Mouse (Mus musculus) stomach, embryonic 14.5 days (tissue): ENCODE data around the gene Zfyve21. TPM values are rescaled to one million over a fixed set of nuclear protein-coding genes. Genes with fewer than 3 reads are reported as not detected.

Experiments used
- ATAC-seq: fragments of 200-750 bp; cut with Nextera tagmentation; 2 replicates; pipeline ENCODE4 v1.8.0; 2017; ENCODE audit warnings: low read depth, moderate TSS enrichment; ENCODE audit not compliant: insufficient number of reproducible peaks, insufficient read depth, low FRiP score
- H3K27ac ChIP-seq: fragments of 300-500 bp; sonication (generic); 2 replicates; pipeline ENCODE4 v1.5.1; 2014; ENCODE audit warnings: mild to moderate bottlenecking, low read length, moderate library complexity, mixed read lengths
- H3K27me3 ChIP-seq: fragments of 300-500 bp; sonication (generic); 2 replicates; pipeline ENCODE4 v1.6.1; 2014; ENCODE audit warnings: low read length, control low read depth, mixed read lengths; ENCODE audit not compliant: control insufficient read depth, insufficient read depth
- H3K36me3 ChIP-seq: fragments of 300-500 bp; sonication (generic); 2 replicates; pipeline ENCODE4 v1.6.1; 2014; ENCODE audit warnings: mild to moderate bottlenecking, control low read depth, low read length, moderate library complexity, mixed read lengths; ENCODE audit not compliant: control insufficient read depth, insufficient read depth
- H3K4me1 ChIP-seq: fragments of 300-500 bp; sonication (generic); 2 replicates; pipeline ENCODE4 v1.6.1; 2014; ENCODE audit warnings: low read length, control low read depth, mixed read lengths; ENCODE audit not compliant: control insufficient read depth, insufficient read depth
- H3K4me2 ChIP-seq: fragments of 300-500 bp; sonication (generic); replicated peaks from 2 replicates; pipeline ENCODE4 v1.6.1; 2014; ENCODE audit warnings: low read depth, low read length, control low read depth
- H3K4me3 ChIP-seq: fragments of 300-500 bp; sonication (generic); 2 replicates; pipeline ENCODE4 v1.5.1; 2014; ENCODE audit warnings: low read depth, low read length, control low read depth
- H3K9ac ChIP-seq: fragments of 300-500 bp; sonication (generic); replicated peaks from 2 replicates; pipeline ENCODE4 v1.6.1; 2014; ENCODE audit warnings: low read depth, mild to moderate bottlenecking, control low read depth, low read length, moderate library complexity, mixed read lengths
- H3K9me3 ChIP-seq: fragments of 300-500 bp; sonication (generic); 2 replicates; pipeline ENCODE4 v1.6.1; 2016; ENCODE audit warnings: low read depth, low read length, control low read depth; ENCODE audit not compliant: control insufficient read depth
- WGBS: fragments of 180-500 bp; shearing (Covaris S2); extraction: QIAGEN DNeasy Blood & Tissue Kit; methylation state at CpG from one replicate; pipeline ENCODE4 v1.1.7; 2014; 5-methylcytosine and 5-hydroxymethylcytosine counted together
- polyA plus RNA-seq: library from polyadenylated mRNA; unstranded; fragments of >200 nt; fragmentation: Nextera tagmentation; extraction: Ambion mirVana; gene quantifications from 2 replicates; pipeline ENCODE4 v1.2.1, GENCODE M21; 2014

Zfyve21 gene
- polyA plus RNA-seq, 1 experiment from 2014 or later, result 129 TPM

DNA sequence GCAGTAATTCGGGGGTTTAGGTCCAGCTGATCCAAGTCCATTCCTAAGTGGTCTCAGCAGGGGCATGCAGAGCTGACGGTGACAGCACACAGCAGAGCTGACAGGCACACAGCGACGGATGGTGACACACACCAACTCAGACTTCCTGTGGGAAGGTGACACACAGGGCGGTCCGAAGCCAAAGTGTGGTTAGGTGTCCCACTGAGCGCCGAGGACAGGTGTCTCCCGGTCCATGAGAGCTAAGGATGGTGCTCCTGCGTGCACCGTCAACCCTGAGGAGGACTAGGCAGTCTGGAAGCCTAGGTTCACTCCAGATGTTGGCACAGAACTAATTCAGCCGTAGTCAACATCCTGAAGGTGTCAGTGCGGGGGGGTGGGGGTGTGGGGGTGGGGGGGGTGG lies 1.9 kb upstream of the Zfyve21 start:
- WGBS, result 90% methylated on average over 13 of the region's 13 CpGs
- H3K4me2 ChIP-seq, result no peak overlapping the region
- no peaks in the 10 kb centered on the region for H3K9me3 ChIP-seq
- no peaks in the 10 kb centered on the region for H3K27me3 ChIP-seq
- H3K27ac ChIP-seq, result no peak overlapping the region
- H3K9ac ChIP-seq, result no peak overlapping the region
- H3K4me3 ChIP-seq, result no peak overlapping the region
- peaks cover 14% of the 10 kb centered on the region for H3K36me3 ChIP-seq
- no peak for ATAC-seq
- H3K4me1 ChIP-seq, result peaks cover 35% of the 10 kb centered on the region

DNA sequence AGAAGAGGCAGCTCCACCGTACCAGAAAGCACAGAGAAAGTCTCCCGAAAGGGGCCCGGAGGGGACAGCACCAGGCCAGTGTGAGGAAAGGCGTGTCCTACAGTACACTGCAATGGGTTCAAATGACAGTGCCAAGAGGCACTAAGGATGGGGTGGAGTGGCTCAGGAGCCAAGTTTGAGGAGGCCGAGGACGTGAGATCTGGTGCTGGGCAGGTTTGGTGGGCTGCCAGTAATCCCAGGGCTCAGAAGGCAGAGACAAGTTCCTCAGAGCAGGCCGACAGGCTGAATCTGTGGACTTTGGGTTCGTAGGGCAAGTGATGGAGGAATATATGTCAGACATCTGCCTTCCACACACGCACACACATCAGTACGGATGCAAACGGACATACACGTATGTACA lies 1.4 kb upstream of the Zfyve21 start:
- H3K4me3 ChIP-seq, result peak overlapping the region; percentile 69
- no peak overlapping the region for H3K27ac ChIP-seq
- H3K9me3 ChIP-seq, result no peaks in the 10 kb centered on the region
- H3K4me2 ChIP-seq, result peak overlapping the region; percentile 82
- peak overlapping the region; percentile 46 for H3K9ac ChIP-seq
- peaks cover 11% of the 10 kb centered on the region for H3K36me3 ChIP-seq
- 67% methylated on average over 12 of the region's 12 CpGs for WGBS
- H3K27me3 ChIP-seq, result no peaks in the 10 kb centered on the region
- peaks cover 37% of the 10 kb centered on the region for H3K4me1 ChIP-seq
- no peak for ATAC-seq

DNA sequence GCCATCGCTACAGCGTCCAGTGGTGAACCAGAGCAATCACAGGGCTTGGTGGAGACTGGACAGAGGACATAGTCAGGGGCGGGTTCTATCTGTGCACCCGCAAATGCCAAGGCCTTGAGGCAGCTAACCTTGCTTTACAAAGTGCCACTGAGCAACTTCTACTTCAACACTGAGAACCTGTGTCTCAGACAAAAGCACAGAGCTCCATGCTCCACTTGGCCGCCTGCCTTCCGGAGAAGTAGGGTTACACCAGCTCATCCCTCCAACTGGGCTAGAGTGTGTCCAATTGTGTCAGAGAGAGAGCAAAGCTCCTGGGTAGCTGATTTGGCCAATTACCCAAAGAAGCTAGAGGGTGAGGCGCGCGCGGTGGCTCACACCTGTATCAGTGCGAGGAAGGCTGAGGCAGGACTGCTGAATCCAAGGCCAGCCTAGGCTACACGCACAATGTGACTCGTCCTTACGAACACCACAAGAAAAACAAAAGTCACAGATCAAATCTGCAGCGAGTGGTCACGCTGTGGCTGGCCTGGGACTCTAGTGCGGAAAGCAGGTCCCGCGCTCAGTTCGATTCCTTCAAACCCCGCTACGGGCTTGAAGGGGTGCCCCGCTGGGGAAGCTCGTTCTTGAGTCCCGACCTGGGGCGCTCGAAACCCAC lies 732 bp upstream of the Zfyve21 start:
- H3K9me3 ChIP-seq, result no peaks in the 10 kb centered on the region
- peak overlapping the region; percentile 46 for H3K9ac ChIP-seq
- peak overlapping the region; percentile 82 for H3K4me2 ChIP-seq
- no peak for ATAC-seq
- H3K27ac ChIP-seq, result no peak overlapping the region; the same call in 1 of the 2 replicates
- peaks cover 39% of the 10 kb centered on the region for H3K4me1 ChIP-seq
- H3K4me3 ChIP-seq, result peak overlapping the region; percentile 69
- peaks cover 5% of the 10 kb centered on the region for H3K36me3 ChIP-seq
- WGBS, result 3% methylated on average over 27 of the region's 27 CpGs
- H3K27me3 ChIP-seq, result no peaks in the 10 kb centered on the region

DNA sequence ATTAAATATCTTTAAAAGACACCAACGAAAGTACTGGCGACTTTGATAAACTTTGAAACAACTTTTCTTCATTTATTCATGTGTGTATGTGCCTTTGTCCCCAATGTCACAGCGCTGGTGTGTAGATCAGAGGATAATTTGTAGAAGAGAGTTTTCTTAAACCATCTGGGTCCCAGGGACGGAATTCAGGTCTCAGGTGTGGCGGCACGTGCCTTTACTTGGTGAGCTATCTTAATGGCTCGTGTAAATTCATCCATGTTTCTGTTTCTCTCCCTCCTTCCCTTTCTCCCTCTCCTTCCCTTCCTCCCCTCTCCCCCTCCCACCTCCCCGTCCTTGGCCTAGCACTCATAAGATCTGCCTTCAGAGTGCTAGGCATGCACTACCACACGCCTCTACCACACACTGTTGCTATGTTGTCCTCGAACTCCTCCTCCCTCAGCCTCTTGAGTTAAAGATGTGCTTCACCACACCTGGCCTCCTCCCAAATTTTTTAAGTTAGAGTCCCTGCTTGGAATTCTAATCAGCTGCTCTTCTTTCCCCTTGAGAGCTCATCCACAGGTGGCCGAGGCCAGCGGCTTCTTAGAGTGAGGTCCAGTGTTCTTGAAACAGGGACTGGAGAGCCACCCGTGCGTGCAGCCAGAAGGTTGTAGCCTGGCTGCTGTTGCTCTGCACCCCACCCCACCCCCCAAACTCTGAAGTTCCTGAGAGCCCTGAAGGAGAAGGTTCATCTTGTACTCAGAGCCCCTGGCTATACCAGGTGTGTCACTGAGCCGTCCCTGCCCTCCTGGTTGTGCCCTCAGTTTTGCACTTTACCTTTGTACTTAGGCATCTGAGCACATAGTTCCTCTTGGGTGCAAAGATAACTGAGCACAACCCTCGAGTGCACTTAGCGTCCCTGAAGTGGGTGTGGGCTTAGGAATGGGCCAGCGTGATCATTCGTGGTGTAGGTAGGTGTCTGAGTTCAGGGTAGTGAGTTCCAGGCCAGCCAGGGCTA lies 1.1 kb downstream of the Zfyve21 start:
- H3K9ac ChIP-seq, result peak overlapping the region; percentile 70
- 22% methylated on average over 19 of the region's 19 CpGs for WGBS
- no peaks in the 10 kb centered on the region for H3K36me3 ChIP-seq
- no peaks in the 10 kb centered on the region for H3K9me3 ChIP-seq
- H3K4me3 ChIP-seq, result peak overlapping the region; percentile 69
- H3K27ac ChIP-seq, result peak overlapping the region; percentile 94; the same call in 1 of the 2 replicates
- no peaks in the 10 kb centered on the region for H3K27me3 ChIP-seq
- H3K4me1 ChIP-seq, result peaks cover 39% of the 10 kb centered on the region
- peak overlapping the region; percentile 82 for H3K4me2 ChIP-seq
- no peak for ATAC-seq

DNA sequence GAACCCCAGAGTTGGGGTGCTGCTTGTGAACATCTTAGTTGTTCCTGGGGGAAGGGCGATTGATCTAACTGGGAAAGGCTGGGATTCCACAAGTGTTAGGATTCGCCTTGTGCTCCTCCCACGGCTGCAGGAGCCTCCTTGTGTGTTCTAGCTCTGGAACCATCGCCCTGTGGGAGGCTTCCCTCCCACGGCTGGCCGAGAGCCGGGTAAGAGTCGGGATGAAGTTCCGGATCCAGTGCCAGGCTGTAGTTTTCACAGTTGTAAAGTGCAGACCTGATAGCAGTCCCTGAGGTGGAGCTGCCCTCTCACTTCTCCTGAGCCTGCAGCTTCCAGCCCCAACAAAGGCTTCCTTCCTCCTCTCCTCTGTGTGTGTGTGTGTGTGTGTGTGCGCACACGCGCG lies 2.6 kb downstream of the Zfyve21 start:
- H3K4me3 ChIP-seq, result peak overlapping the region; percentile 7; the same call in 1 of the 2 replicates
- peak overlapping the region; percentile 82 for H3K4me2 ChIP-seq
- no peaks in the 10 kb centered on the region for H3K9me3 ChIP-seq
- H3K4me1 ChIP-seq, result peaks cover 38% of the 10 kb centered on the region
- peak overlapping the region; percentile 29; the same call in 1 of the 2 replicates for H3K27ac ChIP-seq
- 54% methylated on average over 13 of the region's 13 CpGs for WGBS
- no peak for ATAC-seq
- no peaks in the 10 kb centered on the region for H3K27me3 ChIP-seq
- H3K9ac ChIP-seq, result no peak overlapping the region
- no peaks in the 10 kb centered on the region for H3K36me3 ChIP-seq

DNA sequence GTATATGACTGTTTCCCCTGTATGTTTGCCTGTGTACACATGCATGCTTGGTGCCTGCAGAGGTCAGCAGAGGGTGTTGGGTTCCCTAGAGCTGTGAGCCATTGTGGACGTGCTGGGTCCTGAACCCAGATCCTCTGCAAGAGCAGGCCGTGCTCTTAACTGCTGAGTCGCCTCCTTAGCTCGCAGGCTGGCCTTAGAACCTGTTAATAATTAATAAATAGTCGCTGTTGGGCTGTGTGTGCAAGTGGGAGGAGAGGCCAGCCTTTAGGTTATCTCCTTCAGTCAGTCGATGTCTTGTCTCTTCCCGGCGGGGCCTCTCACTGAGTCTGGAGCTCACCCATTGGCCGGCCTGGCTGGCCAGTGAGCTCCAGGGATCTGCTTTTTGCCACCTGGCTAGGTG lies 3.0 kb downstream of the Zfyve21 start:
- H3K36me3 ChIP-seq, result no peaks in the 10 kb centered on the region
- H3K9me3 ChIP-seq, result no peaks in the 10 kb centered on the region
- no peaks in the 10 kb centered on the region for H3K27me3 ChIP-seq
- no peak overlapping the region for H3K4me2 ChIP-seq
- H3K4me3 ChIP-seq, result no peak overlapping the region
- ATAC-seq, result no peak
- peaks cover 38% of the 10 kb centered on the region for H3K4me1 ChIP-seq
- no peak overlapping the region for H3K27ac ChIP-seq
- no peak overlapping the region for H3K9ac ChIP-seq
- 47% methylated on average over 9 of the region's 9 CpGs for whole genome bisulfite sequencing

DNA sequence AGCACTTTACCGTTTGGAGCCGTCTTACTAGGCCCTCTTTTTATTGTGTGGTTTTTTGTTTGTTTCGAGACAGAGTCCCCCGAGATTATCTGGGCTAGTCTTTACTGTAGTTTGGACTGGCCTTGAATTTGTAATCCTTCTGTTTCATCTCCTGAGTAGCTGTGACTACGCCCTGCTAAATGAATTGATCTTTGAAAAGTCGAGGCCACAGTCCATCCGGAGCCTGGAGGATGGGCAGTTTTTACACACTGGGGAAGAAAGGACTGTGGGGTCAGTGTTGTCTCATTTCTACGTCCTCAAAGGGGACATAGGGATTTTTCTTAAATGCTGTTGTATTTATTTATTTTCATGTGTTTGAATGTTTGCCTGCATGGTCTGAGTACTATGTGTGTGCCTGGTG lies 4.0 kb downstream of the Zfyve21 start:
- H3K36me3 ChIP-seq, result no peaks in the 10 kb centered on the region
- no peaks in the 10 kb centered on the region for H3K9me3 ChIP-seq
- H3K9ac ChIP-seq, result no peak overlapping the region
- H3K27me3 ChIP-seq, result no peaks in the 10 kb centered on the region
- no peak overlapping the region for H3K4me3 ChIP-seq
- WGBS, result 88% methylated on average over 8 of the region's 8 CpGs
- no peak for ATAC-seq
- H3K4me1 ChIP-seq, result peaks cover 33% of the 10 kb centered on the region
- H3K4me2 ChIP-seq, result no peak overlapping the region
- H3K27ac ChIP-seq, result no peak overlapping the region

DNA sequence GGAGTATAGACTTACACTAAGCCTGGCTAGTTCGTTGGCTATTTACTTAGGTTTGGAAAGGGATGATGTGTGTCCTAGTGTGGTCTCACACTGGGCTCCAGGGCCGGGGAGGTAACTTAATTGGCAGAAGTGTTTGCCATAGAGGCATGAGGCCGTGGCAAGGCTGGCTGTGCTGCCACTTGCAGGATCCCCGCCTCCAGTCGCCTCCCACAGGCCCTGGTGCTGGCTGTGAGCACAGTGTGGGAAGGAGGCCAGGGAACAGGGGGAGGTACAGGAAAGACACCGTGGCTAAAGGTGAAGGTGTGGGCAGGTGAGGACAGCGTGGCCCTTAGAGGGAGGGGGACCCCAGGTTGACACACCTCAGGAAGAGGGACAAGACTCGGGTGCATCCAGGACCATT lies 6.0 kb downstream of the Zfyve21 start:
- no peak overlapping the region for H3K9ac ChIP-seq
- H3K4me1 ChIP-seq, result peaks cover 29% of the 10 kb centered on the region
- no peak overlapping the region for H3K4me2 ChIP-seq
- H3K27ac ChIP-seq, result no peak overlapping the region
- 70% methylated on average over 8 of the region's 8 CpGs for WGBS
- no peaks in the 10 kb centered on the region for H3K9me3 ChIP-seq
- no peak overlapping the region for H3K4me3 ChIP-seq
- H3K36me3 ChIP-seq, result peaks cover 10% of the 10 kb centered on the region
- no peaks in the 10 kb centered on the region for H3K27me3 ChIP-seq
- no peak for ATAC-seq
